ENCODE assay signal across 23 mouse cellular contexts in the genomic region with DNA sequence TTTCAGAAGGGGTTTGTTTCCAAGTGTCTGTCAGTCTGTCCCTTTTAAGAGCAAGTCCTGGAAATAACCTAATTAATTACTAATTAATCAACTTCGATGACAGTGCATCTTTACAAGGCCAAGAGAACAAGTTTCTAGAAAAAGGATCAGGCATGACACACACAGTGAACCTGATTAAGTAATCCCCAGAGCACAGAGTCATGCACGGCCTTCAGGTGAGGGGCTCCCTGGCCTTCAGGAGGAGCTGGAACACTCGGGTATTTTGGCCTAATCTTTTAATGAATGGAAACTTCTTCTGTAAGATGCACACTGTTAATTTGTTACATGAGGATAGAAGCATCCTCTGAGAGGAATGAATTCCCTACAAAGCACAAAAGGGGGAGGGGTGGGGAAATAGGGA.
DNase-seq lines count a peak whose midpoint lies in the region; ATAC-seq and TF ChIP-seq lines count a peak whose summit lies in the region.
"Had no signal": no experiment of that assay in that cellular context is flagged by ENCODE, and none has a peak within 500 bp of the region (broad histone marks: within the 10 kb centered on the region; RNA-seq: fewer than 3 reads in every experiment).

No protein-coding gene starts in this region.

- DNase-seq in embryonic facial prominence, embryonic 10.5 days (ENCODE audit: low spot score), result no peak
- DNase-seq in kidney, postnatal 10 days, result no peak
- DNase-seq in midbrain, embryonic 11.5 days (ENCODE audit: low spot score, missing footprints), result peak; percentile 61
- no peak for DNase-seq in midbrain, postnatal 0 days (ENCODE audit: low spot score)
- DNase-seq: adrenal gland, adult 8-10 months; adrenal gland, postnatal 14 days; adrenal gland, postnatal 36 days; B cell, adult 2 months; cerebellum, adult 11-12 months; cerebellum, adult 2 months; cerebellum, adult 9-10 months; cerebellum, postnatal 10 days; cerebellum, postnatal 25 days; forebrain, postnatal 0 days had no signal

- H3K27ac ChIP-seq in embryonic facial prominence, embryonic 12.5 days, result 0 out of 2 replicates have a peak overlapping the region, but pooled peaks have one; percentile 6
- no peak overlapping the region for H3K27ac ChIP-seq in embryonic facial prominence, embryonic 10.5 days (replicated peaks)
- 0 out of 2 replicates have a peak overlapping the region, but pooled peaks have one; percentile 25 for H3K27ac ChIP-seq in kidney, embryonic 15.5 days
- H3K27ac ChIP-seq in midbrain, embryonic 11.5 days (ENCODE audit: low read depth, low read length), result no peak overlapping the region
- H3K27ac ChIP-seq in midbrain, postnatal 0 days (ENCODE audit: low read depth, low read length), result no peak overlapping the region
- H3K27ac ChIP-seq: forebrain, embryonic 13.5 days; forebrain, embryonic 15.5 days had no signal

- no peak for TF ChIP-seq CTCF in midbrain, postnatal 0 days (IDR thresholded peaks at IDR 0.05)

- peaks cover 4% of the 10 kb centered on the region; the same call in 1 of the 2 replicates for H3K4me1 ChIP-seq in embryonic facial prominence, embryonic 12.5 days
- peaks cover 26% of the 10 kb centered on the region for H3K4me1 ChIP-seq in embryonic facial prominence, embryonic 10.5 days
- H3K4me1 ChIP-seq in kidney, embryonic 15.5 days, result peaks cover 13% of the 10 kb centered on the region
- H3K4me1 ChIP-seq in midbrain, embryonic 11.5 days (ENCODE audit: control insufficient read depth, insufficient read depth, low read length), result no peaks in the 10 kb centered on the region
- no peaks in the 10 kb centered on the region for H3K4me1 ChIP-seq in midbrain, postnatal 0 days (ENCODE audit: insufficient read depth, low read length)
- H3K4me1 ChIP-seq: forebrain, embryonic 13.5 days; forebrain, embryonic 15.5 days had no signal

- H3K9ac ChIP-seq in embryonic facial prominence, embryonic 12.5 days, result no peak overlapping the region
- H3K9ac ChIP-seq in kidney, embryonic 15.5 days, result no peak overlapping the region
- H3K9ac ChIP-seq in midbrain, embryonic 11.5 days (ENCODE audit: low read length), result no peak overlapping the region
- H3K9ac ChIP-seq in midbrain, postnatal 0 days (replicated peaks; ENCODE audit: low read length, poor library complexity, severe bottlenecking), result no peak overlapping the region
- H3K9ac ChIP-seq: forebrain, embryonic 13.5 days; forebrain, embryonic 15.5 days; forebrain, postnatal 0 days had no signal

- no peaks in the 10 kb centered on the region for H3K27me3 ChIP-seq in embryonic facial prominence, embryonic 12.5 days
- no peaks in the 10 kb centered on the region for H3K27me3 ChIP-seq in embryonic facial prominence, embryonic 10.5 days (replicated peaks; ENCODE audit: low read depth, poor library complexity, severe bottlenecking)
- no peaks in the 10 kb centered on the region for H3K27me3 ChIP-seq in kidney, embryonic 15.5 days
- H3K27me3 ChIP-seq in midbrain, embryonic 11.5 days (ENCODE audit: control insufficient read depth, insufficient read depth, low read length), result no peaks in the 10 kb centered on the region
- no peaks in the 10 kb centered on the region for H3K27me3 ChIP-seq in midbrain, postnatal 0 days (ENCODE audit: insufficient read depth, low read length)
- H3K27me3 ChIP-seq: CH12.LX; forebrain, embryonic 15.5 days; Patski had no signal

- H3K4me2 ChIP-seq in embryonic facial prominence, embryonic 12.5 days (replicated peaks), result no peak overlapping the region
- H3K4me2 ChIP-seq in kidney, embryonic 15.5 days, result no peak overlapping the region
- H3K4me2 ChIP-seq in midbrain, embryonic 11.5 days, result no peak overlapping the region
- H3K4me2 ChIP-seq in midbrain, postnatal 0 days (ENCODE audit: low read depth, low read length, poor library complexity, severe bottlenecking), result no peak overlapping the region
- H3K4me2 ChIP-seq: forebrain, embryonic 13.5 days; forebrain, embryonic 15.5 days had no signal

- ATAC-seq in embryonic facial prominence, embryonic 12.5 days (ENCODE audit: insufficient number of reproducible peaks, insufficient read depth, low FRiP score, low TSS enrichment), result no peak
- ATAC-seq in kidney, embryonic 15.5 days (replicated peaks; ENCODE audit: low FRiP score), result no peak
- no peak for ATAC-seq in midbrain, embryonic 11.5 days (ENCODE audit: low FRiP score)
- no peak for ATAC-seq in midbrain, postnatal 0 days (ENCODE audit: low FRiP score)
- ATAC-seq: activated CD4-positive, CD25-positive, alpha-beta regulatory T cell, adult 4 months; CD4-positive, CD25-positive, alpha-beta regulatory T cell, adult 4 months; forebrain, embryonic 13.5 days; forebrain, embryonic 15.5 days; forebrain, postnatal 0 days; Patski had no signal

- no peaks in the 10 kb centered on the region for H3K9me3 ChIP-seq in embryonic facial prominence, embryonic 12.5 days
- H3K9me3 ChIP-seq in embryonic facial prominence, embryonic 10.5 days, result no peaks in the 10 kb centered on the region
- H3K9me3 ChIP-seq in kidney, embryonic 15.5 days (replicated peaks), result no peaks in the 10 kb centered on the region
- no peaks in the 10 kb centered on the region for H3K9me3 ChIP-seq in midbrain, embryonic 11.5 days (ENCODE audit: control insufficient read depth, low read length)
- H3K9me3 ChIP-seq in midbrain, postnatal 0 days (ENCODE audit: low read length), result no peaks in the 10 kb centered on the region
- H3K9me3 ChIP-seq: forebrain, embryonic 13.5 days; forebrain, embryonic 15.5 days; G1E had no signal

- no peaks in the 10 kb centered on the region for H3K36me3 ChIP-seq in embryonic facial prominence, embryonic 12.5 days
- no peaks in the 10 kb centered on the region for H3K36me3 ChIP-seq in embryonic facial prominence, embryonic 10.5 days (replicated peaks)
- no peaks in the 10 kb centered on the region for H3K36me3 ChIP-seq in kidney, embryonic 15.5 days
- H3K36me3 ChIP-seq in midbrain, embryonic 11.5 days (ENCODE audit: control insufficient read depth, insufficient read depth, low read length), result no peaks in the 10 kb centered on the region
- no peaks in the 10 kb centered on the region for H3K36me3 ChIP-seq in midbrain, postnatal 0 days (ENCODE audit: insufficient read depth, low read length)
- H3K36me3 ChIP-seq: forebrain, embryonic 15.5 days; G1E had no signal

- WGBS in embryonic facial prominence, embryonic 12.5 days, result 32% methylated on average over 3 of the region's 3 CpGs
- 48% methylated on average over 3 of the region's 3 CpGs for WGBS in embryonic facial prominence, embryonic 10.5 days
- WGBS in kidney, embryonic 15.5 days, result 44% methylated on average over 3 of the region's 3 CpGs
- WGBS in midbrain, embryonic 11.5 days, result 46% methylated on average over 3 of the region's 3 CpGs
- 46% methylated on average over 3 of the region's 3 CpGs for WGBS in midbrain, postnatal 0 days

- H3K4me3 ChIP-seq in embryonic facial prominence, embryonic 12.5 days, result no peak overlapping the region
- H3K4me3 ChIP-seq in embryonic facial prominence, embryonic 10.5 days, result no peak overlapping the region
- no peak overlapping the region for H3K4me3 ChIP-seq in kidney, embryonic 15.5 days (replicated peaks)
- H3K4me3 ChIP-seq in midbrain, embryonic 11.5 days (ENCODE audit: low read depth, low read length), result no peak overlapping the region
- H3K4me3 ChIP-seq in midbrain, postnatal 0 days (ENCODE audit: low read depth, low read length), result no peak overlapping the region
- H3K4me3 ChIP-seq: forebrain, embryonic 13.5 days; forebrain, embryonic 15.5 days had no signal

Comparison
In these comparisons a context has a peak if more than half of its experiments do, and no peak if none do; other contexts are left out.
1. H3K27ac ChIP-seq: peak in embryonic facial prominence, embryonic 12.5 days (single experiment) and kidney, embryonic 15.5 days (single experiment); none in embryonic facial prominence, embryonic 10.5 days (single experiment), midbrain, embryonic 11.5 days (single experiment) and midbrain, postnatal 0 days (single experiment).